Mouse (Mus musculus) midbrain, embryonic 14.5 days (tissue): ENCODE data around the gene Mpp2. TPM values are rescaled to one million over a fixed set of nuclear protein-coding genes. Genes with fewer than 3 reads are reported as not detected.

Experiments
- ATAC-seq: fragments of 200-750 bp; cut with Nextera tagmentation; 2 replicates; pipeline ENCODE4 v1.8.0; 2017; ENCODE audit warnings: moderate number of reproducible peaks, moderate library complexity; ENCODE audit not compliant: low FRiP score, low TSS enrichment
- DNase-seq: peaks from one replicate; pipeline ENCODE4 v3.0.0-alpha.2; 2015
- H3K27ac ChIP-seq: fragments of 300-500 bp; sonication (generic); replicated peaks from 2 replicates; pipeline ENCODE4 v1.5.1; 2014; ENCODE audit warnings: mild to moderate bottlenecking, low read depth, low read length, moderate library complexity
- H3K27me3 ChIP-seq: fragments of 300-500 bp; sonication (generic); 2 replicates; pipeline ENCODE4 v1.6.1; 2014; ENCODE audit warnings: low read length, control low read depth, mixed read lengths; ENCODE audit not compliant: control insufficient read depth, insufficient read depth
- H3K36me3 ChIP-seq: fragments of 300-500 bp; sonication (generic); 2 replicates; pipeline ENCODE4 v1.6.1; 2014; ENCODE audit warnings: low read length, control low read depth; ENCODE audit not compliant: control insufficient read depth, insufficient read depth
- H3K4me1 ChIP-seq: fragments of 300-500 bp; sonication (generic); 2 replicates; pipeline ENCODE4 v1.6.1; 2014; ENCODE audit warnings: mild to moderate bottlenecking, antibody characterized with exemption, low read length, control low read depth; ENCODE audit not compliant: control insufficient read depth, insufficient read depth
- H3K4me2 ChIP-seq: fragments of 300-500 bp; sonication (generic); 2 replicates; pipeline ENCODE4 v1.6.1; 2014; ENCODE audit warnings: mild to moderate bottlenecking, low read length, moderate library complexity
- H3K4me3 ChIP-seq: fragments of 300-500 bp; sonication (generic); replicated peaks from 2 replicates; pipeline ENCODE4 v1.5.1; 2014; ENCODE audit warnings: low read depth, low read length
- H3K9ac ChIP-seq: fragments of 300-500 bp; sonication (generic); replicated peaks from 2 replicates; pipeline ENCODE4 v1.6.1; 2014; ENCODE audit warnings: mild to moderate bottlenecking, low read length, moderate library complexity
- H3K9me3 ChIP-seq: fragments of 300-500 bp; sonication (generic); 2 replicates; pipeline ENCODE4 v1.6.1; 2016; ENCODE audit warnings: low read length, control low read depth, mixed read lengths; ENCODE audit not compliant: control insufficient read depth
- WGBS: fragments of 180-500 bp; shearing (Covaris S2); extraction: QIAGEN DNeasy Blood & Tissue Kit; methylation state at CpG from one replicate; pipeline ENCODE4 v1.1.7; 2014; 5-methylcytosine and 5-hydroxymethylcytosine counted together
- polyA plus RNA-seq: library from polyadenylated mRNA; unstranded; fragments of >200 nt; fragmentation: Nextera tagmentation; extraction: Ambion mirVana; gene quantifications from 2 replicates; pipeline ENCODE4 v1.2.1, GENCODE M21; 2014

Mpp2 gene
- polyA plus RNA-seq, 1 experiment from 2014 or later, result 22.5 TPM

GRCm38 (mm10) chr11:102046607-102047006 is 41.7 kb downstream of the Mpp2 start:
- DNase-seq (no peak), ATAC-seq (no peak)
- Histone ChIP-seq H3K27ac (no peak overlapping the region), H3K4me2 (no peak overlapping the region), H3K27me3 (no peaks in the 10 kb centered on the region), H3K36me3 (no peaks in the 10 kb centered on the region), H3K9me3 (peaks cover 12% of the 10 kb centered on the region), H3K4me3 (no peak overlapping the region), H3K9ac (no peak overlapping the region), H3K4me1 (no peaks in the 10 kb centered on the region)
- 79% methylated on average over 9 of the region's 9 CpGs for WGBS

- no peak overlapping the region for H3K9ac ChIP-seq
- no peak for ATAC-seq
- 91% methylated on average over 7 of the region's 7 CpGs for WGBS
- no peaks in the 10 kb centered on the region for H3K27me3 ChIP-seq
- H3K4me1 ChIP-seq, result no peaks in the 10 kb centered on the region
- H3K4me3 ChIP-seq, result no peak overlapping the region
- DNase-seq, result no peak
- H3K9me3 ChIP-seq, result peaks cover 12% of the 10 kb centered on the region
- no peaks in the 10 kb centered on the region for H3K36me3 ChIP-seq
- no peak overlapping the region for H3K27ac ChIP-seq
- H3K4me2 ChIP-seq, result no peak overlapping the region
Measured at GRCm38 (mm10) chr11:102044691-102045212, 43.6 kb downstream of the Mpp2 start.

GRCm38 (mm10) chr11:102043381-102043780 is 44.9 kb downstream of the Mpp2 start:
- 91% methylated on average over 6 of the region's 6 CpGs for WGBS
- no peak overlapping the region for H3K4me2 ChIP-seq
- H3K9me3 ChIP-seq, result peaks cover 12% of the 10 kb centered on the region
- H3K9ac ChIP-seq, result no peak overlapping the region
- no peak overlapping the region for H3K27ac ChIP-seq
- no peaks in the 10 kb centered on the region for H3K4me1 ChIP-seq
- H3K36me3 ChIP-seq, result no peaks in the 10 kb centered on the region
- no peak for ATAC-seq
- H3K4me3 ChIP-seq, result no peak overlapping the region
- DNase-seq, result no peak
- no peaks in the 10 kb centered on the region for H3K27me3 ChIP-seq

GRCm38 (mm10) chr11:102042971-102043370 is 45.3 kb downstream of the Mpp2 start:
- no peak for ATAC-seq
- WGBS, result 93% methylated on average over 13 of the region's 14 CpGs
- Histone ChIP-seq H3K27ac (no peak overlapping the region), H3K9me3 (peaks cover 12% of the 10 kb centered on the region), H3K4me1 (no peaks in the 10 kb centered on the region), H3K9ac (no peak overlapping the region), H3K4me2 (no peak overlapping the region), H3K4me3 (no peak overlapping the region), H3K36me3 (no peaks in the 10 kb centered on the region), H3K27me3 (no peaks in the 10 kb centered on the region)
- DNase-seq, result no peak

GRCm38 (mm10) chr11:102041350-102041949 is 46.9 kb downstream of the Mpp2 start, which contains the start of gene Cd300lg:
TSS of gene Cd300lg (plus strand) at chr11:102041509.
- Histone ChIP-seq H3K4me2 (no peak within 1 kb of the TSS), H3K9ac (no peak within 1 kb of the TSS), H3K9me3 (peaks cover 12% of the 10 kb centered on the region), H3K27me3 (no peaks in the 10 kb centered on the region), H3K36me3 (no peaks in the 10 kb centered on the region), H3K4me3 (no peak within 1 kb of the TSS), H3K27ac (no peak within 1 kb of the TSS), H3K4me1 (no peaks in the 10 kb centered on the region)
- WGBS, result 72% methylated on average over 5 of the region's 5 CpGs
- no peak for DNase-seq
- ATAC-seq, result no peak

- H3K4me1 ChIP-seq, result no peaks in the 10 kb centered on the region
- H3K4me2 ChIP-seq, result no peak overlapping the region
- no peak overlapping the region for H3K4me3 ChIP-seq
- H3K27ac ChIP-seq, result no peak overlapping the region
- no peak overlapping the region for H3K9ac ChIP-seq
- no peak for DNase-seq
- WGBS, result 75% methylated on average over 4 of the region's 4 CpGs
- no peaks in the 10 kb centered on the region for H3K27me3 ChIP-seq
- H3K36me3 ChIP-seq, result no peaks in the 10 kb centered on the region
- H3K9me3 ChIP-seq, result peaks cover 6% of the 10 kb centered on the region
- ATAC-seq, result no peak
Measured at GRCm38 (mm10) chr11:102040646-102041045, 47.7 kb downstream of the Mpp2 start.

- peak; percentile 90 for DNase-seq
- H3K9me3 ChIP-seq, result peaks cover 2% of the 10 kb centered on the region
- no peaks in the 10 kb centered on the region for H3K27me3 ChIP-seq
- no peak overlapping the region for H3K4me2 ChIP-seq
- no peaks in the 10 kb centered on the region for H3K4me1 ChIP-seq
- no peak overlapping the region for H3K9ac ChIP-seq
- H3K27ac ChIP-seq, result no peak overlapping the region
- H3K4me3 ChIP-seq, result no peak overlapping the region
- ATAC-seq, result no peak; the same call in 1 of the 2 replicates
- H3K36me3 ChIP-seq, result no peaks in the 10 kb centered on the region
- WGBS, result 0% methylated on average over 9 of the region's 9 CpGs
Measured at GRCm38 (mm10) chr11:102040138-102040524, 48.2 kb downstream of the Mpp2 start.

GRCm38 (mm10) chr11:102039487-102040137 is 48.7 kb downstream of the Mpp2 start:
- H3K36me3 ChIP-seq, result no peaks in the 10 kb centered on the region
- no peaks in the 10 kb centered on the region for H3K27me3 ChIP-seq
- ATAC-seq (no peak), DNase-seq (no peak)
- no peak overlapping the region for H3K27ac ChIP-seq
- no peaks in the 10 kb centered on the region for H3K9me3 ChIP-seq
- no peak overlapping the region for H3K4me2 ChIP-seq
- no peak overlapping the region for H3K4me3 ChIP-seq
- WGBS, result 59% methylated on average over 13 of the region's 13 CpGs
- H3K9ac ChIP-seq, result no peak overlapping the region
- no peaks in the 10 kb centered on the region for H3K4me1 ChIP-seq

GRCm38 (mm10) chr11:102037789-102038188 is 50.5 kb downstream of the Mpp2 start:
- Histone ChIP-seq H3K36me3 (no peaks in the 10 kb centered on the region), H3K9ac (no peak overlapping the region), H3K9me3 (no peaks in the 10 kb centered on the region), H3K4me2 (no peak overlapping the region), H3K27me3 (no peaks in the 10 kb centered on the region), H3K27ac (no peak overlapping the region), H3K4me3 (no peak overlapping the region), H3K4me1 (no peaks in the 10 kb centered on the region)
- DNase-seq (no peak), ATAC-seq (no peak)
- WGBS, result 76% methylated on average over 6 of the region's 6 CpGs
